Mouse (Mus musculus) lung, postnatal 14 days (tissue): Measurements from ENCODE around the gene Fcor.

Experiments
- DNase-seq: peaks from one replicate; pipeline ENCODE4 v3.0.0; 2021

Fcor gene

DNA sequence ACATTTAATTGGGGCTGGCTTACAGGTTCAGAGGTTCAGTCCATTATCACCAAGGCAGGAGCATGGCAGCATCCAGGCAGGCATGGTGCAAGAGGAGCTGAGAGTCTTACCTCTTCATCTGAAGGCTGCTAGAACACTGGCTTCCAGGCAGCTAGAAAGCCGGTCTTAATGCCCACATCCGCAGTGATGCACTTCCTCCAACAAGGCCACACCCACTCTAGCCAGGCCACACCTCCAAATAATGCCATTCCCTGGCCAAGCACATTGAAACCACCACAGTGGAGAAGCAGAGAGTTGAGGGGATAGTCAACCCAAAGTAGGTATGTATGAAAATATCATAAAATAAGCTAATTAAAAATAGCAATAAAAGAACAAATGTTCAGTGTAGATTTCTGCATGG lies 1.8 kb downstream of the Fcor start:
- peak; percentile 37 for DNase-seq

GRCm38 (mm10) chr8:3665507-3665906 lies 6.7 kb downstream of the Fcor start, which contains the start of gene Mcemp1:
Gene Mcemp1, plus strand, starts transcription at chr8:3665754.
- no peak for DNase-seq

GRCm38 (mm10) chr8:3664405-3664804 lies 7.8 kb downstream of the Fcor start:
- DNase-seq: no peak

DNA sequence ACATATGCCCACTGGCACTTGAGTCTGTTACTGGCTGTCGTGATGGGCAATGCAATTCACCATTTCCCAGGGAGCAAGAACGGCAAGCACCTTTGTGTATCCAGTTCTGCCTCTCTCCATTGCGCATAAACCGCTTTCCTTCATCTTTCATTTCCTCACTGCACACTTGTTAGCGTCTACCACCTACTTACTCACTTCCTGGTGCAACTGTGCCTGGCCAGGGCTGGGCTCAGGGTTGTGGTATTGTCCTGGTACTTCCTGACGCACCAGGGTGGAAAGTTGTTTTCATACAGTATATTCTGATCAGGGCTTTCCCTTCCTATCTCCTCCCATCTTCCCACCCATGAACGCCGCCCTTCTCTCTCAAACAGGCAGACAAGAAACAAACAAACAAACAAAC lies 11.3 kb downstream of the Fcor start:
- no peak for DNase-seq

GRCm38 (mm10) chr8:3656725-3657381 lies 15.3 kb downstream of the Fcor start:
- no peak for DNase-seq

DNA sequence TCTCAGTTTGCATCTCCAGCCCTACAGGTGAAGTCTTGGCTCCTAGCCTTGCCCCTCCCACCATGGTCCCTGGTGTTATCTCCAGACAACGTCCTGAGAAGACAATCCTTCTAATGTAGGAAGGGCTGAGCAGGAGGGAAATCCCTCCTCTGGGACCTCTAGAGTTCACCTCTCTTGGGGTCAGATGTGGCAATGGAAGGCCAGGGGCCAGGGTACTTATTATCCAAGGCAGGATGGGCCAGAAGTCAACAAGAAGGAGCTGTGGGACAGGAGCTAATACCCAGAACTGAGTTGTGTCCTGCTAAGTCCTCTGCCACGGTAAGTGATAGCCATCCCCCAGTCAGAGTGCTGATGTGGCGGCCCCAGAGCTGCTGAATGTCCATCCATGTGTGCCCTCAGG lies 16.6 kb downstream of the Fcor start, which contains the start of gene Retn:
Retn (plus strand) TSS at position 245 of the 400 bp plus-strand sequence.
- no peak for DNase-seq

GRCm38 (mm10) chr8:3654726-3655508 lies 17.2 kb downstream of the Fcor start:
- no peak for DNase-seq

DNA sequence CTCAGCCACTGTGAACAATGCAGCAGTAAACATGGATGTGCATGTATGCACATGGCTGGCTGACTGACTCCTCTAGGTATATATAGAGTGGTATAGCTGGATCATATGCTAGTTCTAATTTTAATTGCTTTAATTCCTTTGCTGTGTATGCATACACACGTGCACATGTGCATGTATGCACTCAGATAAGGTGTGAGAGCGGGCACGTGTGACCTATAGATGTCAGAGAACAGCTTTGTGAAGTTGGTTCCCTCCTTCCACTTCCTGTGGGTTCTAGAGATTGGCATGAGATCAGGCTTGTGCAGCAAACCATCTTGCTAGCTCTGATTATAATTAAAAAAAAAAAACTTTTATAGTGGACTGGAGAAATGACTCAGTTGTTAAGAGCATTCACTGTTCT lies 19.3 kb downstream of the Fcor start:
- DNase-seq: no peak

DNA sequence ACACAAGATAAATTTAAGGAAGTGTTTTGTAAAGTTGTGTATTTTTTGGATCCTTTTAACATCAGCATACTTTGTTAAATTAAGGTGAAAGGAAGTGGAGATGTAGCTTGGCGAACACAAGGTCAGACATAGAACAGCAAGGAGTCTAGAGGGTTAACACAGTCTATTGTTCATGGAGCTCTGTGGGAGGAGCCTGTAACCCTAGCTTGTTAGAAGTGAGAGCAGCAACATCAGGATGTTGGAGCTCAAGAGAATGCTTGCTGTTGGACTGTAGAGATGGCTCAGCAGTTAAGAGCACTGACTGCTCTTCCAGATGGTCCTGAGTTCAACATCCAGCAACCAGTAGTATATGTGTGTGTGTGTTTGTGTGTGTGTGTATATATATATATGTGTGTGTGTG lies 23.2 kb downstream of the Fcor start:
- no peak for DNase-seq

DNA sequence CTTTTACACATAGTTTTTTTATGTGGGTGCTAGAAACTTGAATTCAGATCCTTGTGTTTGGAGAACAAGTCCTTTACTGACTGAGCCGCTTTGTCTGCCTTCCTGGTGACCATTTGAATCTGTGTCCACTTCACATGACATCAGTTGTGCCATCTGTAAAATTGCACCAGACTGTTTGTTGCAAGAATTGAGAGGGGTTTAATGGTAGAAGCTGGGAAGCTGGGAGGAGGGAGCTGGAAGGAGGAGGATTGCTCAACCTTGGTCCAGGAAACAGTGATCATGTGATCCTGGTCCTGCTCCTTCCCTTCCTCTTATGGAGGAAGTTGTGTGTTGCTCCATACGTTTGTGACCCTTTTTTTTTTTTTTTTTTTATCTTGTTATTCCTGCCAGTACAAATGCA lies 23.9 kb downstream of the Fcor start:
- DNase-seq: no peak

DNA sequence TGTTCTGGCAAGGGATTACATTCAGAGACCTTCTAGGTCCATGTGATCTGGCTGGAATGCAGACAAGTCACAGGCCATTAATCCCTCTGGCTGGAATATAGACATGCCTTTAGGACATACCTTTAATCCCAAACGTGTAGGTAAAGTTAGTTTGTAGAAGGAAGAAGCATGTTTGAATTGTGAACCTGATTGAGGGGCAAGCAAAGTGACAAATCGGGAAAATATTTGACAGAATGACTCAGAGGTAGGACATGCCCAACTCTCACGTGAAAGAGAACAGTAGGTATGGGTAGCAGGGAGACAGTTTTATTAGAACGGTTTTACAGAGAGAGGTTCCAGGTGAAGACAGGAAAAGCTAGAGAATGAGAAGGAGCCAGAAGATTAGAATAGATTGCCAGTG lies 24.6 kb downstream of the Fcor start:
- no peak for DNase-seq

DNA sequence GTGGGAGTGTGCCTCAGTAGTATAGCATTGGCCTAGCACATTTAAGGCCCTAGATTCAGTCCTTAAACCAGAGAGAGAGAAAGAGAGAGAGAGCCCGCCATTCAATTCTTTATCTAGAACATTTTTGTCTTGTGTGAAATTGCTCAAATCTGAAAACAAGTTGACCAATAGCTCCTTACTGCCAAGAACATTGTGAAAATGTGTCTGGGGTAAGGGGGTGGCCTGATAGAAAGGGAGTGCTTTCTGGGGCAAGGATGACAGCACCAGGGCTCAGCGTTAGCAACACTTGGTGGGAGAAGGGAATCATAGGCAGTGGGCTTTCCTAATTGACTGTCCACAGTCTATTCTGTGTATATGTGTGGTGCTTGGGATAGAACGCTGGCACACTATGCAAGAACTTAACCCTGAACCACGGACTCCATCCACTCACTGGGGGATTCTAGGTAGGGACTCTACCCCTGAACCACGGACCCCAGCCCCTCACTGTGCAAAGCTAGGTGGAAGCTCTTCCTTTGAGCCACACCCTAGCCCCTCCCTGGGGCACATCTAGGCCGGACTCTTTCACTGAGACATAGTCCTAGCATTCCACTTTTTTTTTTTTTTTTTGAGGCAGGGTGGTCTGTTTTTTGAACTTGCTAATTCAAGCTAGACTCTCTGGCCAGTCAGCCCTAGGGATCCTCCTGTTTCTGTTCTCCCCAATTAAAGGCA lies 25.2 kb downstream of the Fcor start:
- DNase-seq: no peak

GRCm38 (mm10) chr8:3645804-3646203 lies 26.4 kb downstream of the Fcor start:
- DNase-seq: peak; percentile 66

- DNase-seq: peak; percentile 53
Measured at GRCm38 (mm10) chr8:3631478-3631875, 40.7 kb downstream of the Fcor start.

DNA sequence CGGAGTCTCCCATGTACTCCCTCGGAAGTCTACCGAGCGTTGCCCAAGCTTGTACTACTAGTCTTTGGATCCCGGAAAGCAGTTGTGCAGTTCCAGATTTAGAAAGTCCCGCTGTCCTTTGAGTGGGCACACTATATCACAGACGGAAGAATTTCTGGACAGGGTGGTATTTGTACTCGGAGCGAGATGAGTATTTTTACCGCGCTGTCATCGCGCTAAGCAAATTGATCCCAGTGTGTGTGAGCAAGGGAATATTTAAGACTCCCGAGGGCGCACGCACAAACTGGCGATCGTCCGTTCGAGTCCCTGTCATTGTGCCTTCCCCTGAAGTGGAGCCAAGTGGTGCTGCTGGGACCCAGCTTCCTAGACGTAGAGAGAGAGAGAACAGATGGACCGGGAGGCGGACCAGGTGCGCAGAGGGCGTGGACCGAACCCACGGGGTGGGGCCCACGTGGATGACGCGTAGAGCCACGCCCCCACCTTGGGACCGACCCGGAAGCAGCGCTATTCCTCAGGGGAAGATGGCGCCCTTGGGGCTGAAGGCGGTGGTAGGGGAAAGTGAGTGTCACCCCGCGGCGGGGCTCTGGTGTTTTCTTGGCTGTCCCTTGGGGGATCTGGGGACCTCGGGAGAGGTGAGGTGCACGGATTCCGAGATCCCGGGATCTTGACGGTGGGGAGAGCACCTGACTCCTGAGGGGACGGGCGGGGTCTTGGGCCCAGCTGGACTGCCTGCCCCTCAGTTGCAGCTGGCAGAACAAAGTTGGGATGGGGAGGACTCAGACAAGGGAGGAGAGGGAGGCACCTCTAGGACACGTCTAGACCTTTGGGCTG lies 41.3 kb downstream of the Fcor start, which contains the start of gene Stxbp2:
Stxbp2 (plus strand) TSS at position 309 of the 831 bp plus-strand sequence.
- DNase-seq: peak; percentile 84

- peak; percentile 25 for DNase-seq
Measured at GRCm38 (mm10) chr8:3628014-3628413, 44.1 kb downstream of the Fcor start.

GRCm38 (mm10) chr8:3626971-3627370 lies 45.2 kb downstream of the Fcor start:
- DNase-seq: no peak

DNA sequence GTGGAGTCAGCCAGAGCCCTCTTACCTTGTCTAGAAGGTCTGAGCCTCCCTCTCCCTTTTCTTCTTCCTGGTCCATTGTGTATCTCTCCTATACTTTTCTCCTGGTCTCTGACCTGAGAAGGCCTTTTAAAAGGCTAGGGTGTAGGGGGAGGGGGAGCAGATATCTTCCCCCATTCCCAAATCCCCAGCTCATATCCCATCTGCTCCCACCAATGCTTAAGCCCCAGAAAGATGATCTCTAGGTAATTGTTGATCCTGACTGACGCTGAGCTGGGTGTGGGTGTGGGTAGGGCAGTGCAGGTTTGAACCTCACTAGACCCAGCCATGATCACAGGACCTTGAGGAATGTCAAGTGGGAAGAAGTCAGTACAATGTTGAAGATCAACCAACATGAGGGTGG lies 46.7 kb downstream of the Fcor start, which contains the start of gene Pcp2:
Pcp2 (minus strand) TSS at position 101 of the 400 bp plus-strand sequence.
- no peak for DNase-seq

- no peak for DNase-seq
Measured at GRCm38 (mm10) chr8:3622119-3622518, 50.0 kb downstream of the Fcor start.

DNA sequence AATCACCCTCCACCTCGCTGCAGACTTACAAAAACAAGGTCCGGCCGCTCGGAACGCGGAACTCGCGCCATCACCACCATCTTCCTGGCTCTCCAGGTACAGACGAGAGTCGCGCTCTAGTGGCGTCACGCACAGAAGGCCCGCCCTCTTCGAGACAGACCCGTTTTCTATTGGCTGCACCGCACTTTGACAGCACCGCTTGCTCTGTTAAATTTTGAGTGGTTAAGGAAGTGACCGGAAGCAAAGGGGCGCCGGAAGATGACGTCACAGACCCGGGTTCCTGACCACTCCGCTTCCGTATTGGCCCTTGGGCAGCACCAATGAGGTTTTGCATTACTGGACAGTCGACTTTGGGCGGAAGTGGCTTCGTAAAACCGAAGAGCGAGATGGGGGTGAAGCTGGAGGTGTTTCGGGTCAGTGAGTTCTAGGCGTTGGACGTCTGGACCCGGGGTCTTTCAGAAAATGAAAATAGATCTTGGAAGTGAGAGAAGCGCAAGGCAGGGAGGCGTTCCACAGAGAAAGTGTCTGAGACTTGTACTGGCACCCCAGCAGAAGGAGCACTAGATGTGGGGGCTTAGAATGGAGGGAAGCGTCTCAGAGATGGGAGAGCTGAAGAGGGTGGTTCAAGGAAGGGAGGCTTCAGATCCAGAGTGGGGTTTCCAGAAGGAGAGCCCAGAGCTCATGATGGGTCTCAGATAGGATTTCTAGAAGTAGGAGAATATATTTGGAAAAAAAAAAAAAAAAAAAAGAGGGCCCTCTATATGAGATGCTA lies 50.8 kb downstream of the Fcor start, which contains the start of the genes Xab2 and Pet100:
Xab2 (minus strand) TSS at position 118 of the 772 bp plus-strand sequence.
Pet100 (plus strand) TSS at position 350 of the 772 bp plus-strand sequence.
- peak; percentile 98 for DNase-seq
